Mouse (Mus musculus): ENCODE data around the gene Lrig1. TPM values are rescaled to one million over a fixed set of nuclear protein-coding genes. Genes with fewer than 3 reads are reported as not detected.

Gene Lrig1
- total and polyA plus RNA-seq, 3 experiments: 0.58 to 0.75 TPM; not detected in 1

DNA sequence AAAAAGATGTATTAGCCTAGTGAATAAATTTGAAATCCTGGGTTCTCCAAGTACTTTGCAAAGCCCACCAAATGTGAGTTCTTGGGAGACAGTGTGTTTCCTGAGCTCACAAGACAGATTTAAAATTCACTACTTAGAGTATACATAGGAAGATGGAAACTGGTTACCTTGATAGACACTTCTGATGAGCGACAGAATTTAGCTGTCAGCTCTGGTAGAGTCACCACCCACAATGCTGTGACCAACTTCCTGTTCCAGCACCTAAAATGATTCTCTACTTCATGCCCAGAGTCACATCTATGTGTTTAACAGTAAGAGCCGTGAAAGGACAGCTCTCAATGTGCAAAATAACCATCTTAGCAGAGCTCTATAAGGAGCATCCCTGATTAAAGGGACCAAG lies 27.5 kb downstream of the Lrig1 start:
- TF ChIP-seq POLR2AphosphoS2 (IDR thresholded peaks at IDR 0.05; ENCODE audit: low read length) (no peak), MAX (IDR thresholded peaks at IDR 0.05; ENCODE audit: low read length) (no peak), RAD21 (IDR thresholded peaks at IDR 0.05; ENCODE audit: low read depth, low read length) (no peak), GATA1 (IDR thresholded peaks at IDR 0.05; ENCODE audit: low read depth, low read length) (no peak), KAT2A (conservative IDR thresholded peaks at IDR 0.05; ENCODE audit: low read depth, low read length) (no peak), NRF1 (IDR thresholded peaks at IDR 0.05; ENCODE audit: insufficient read depth, low read depth, low read length, poor library complexity, severe bottlenecking) (no peak), ZKSCAN1 (IDR thresholded peaks at IDR 0.05; ENCODE audit: low read depth, low read length) (no peak), MAFK (IDR thresholded peaks at IDR 0.05; ENCODE audit: borderline replicate concordance, low read depth, low read length) (no peak), GABPA (IDR thresholded peaks at IDR 0.05; ENCODE audit: low read depth, low read length) (no peak), ETS1 (IDR thresholded peaks at IDR 0.05; ENCODE audit: low read depth, low read length) (no peak), HCFC1 (IDR thresholded peaks at IDR 0.05; ENCODE audit: low read depth, low read length) (no peak), SMC3 (IDR thresholded peaks at IDR 0.05; ENCODE audit: low read depth, low read length) (no peak), ELF1 (IDR thresholded peaks at IDR 0.05; ENCODE audit: low read depth, low read length) (no peak), TAL1 (IDR thresholded peaks at IDR 0.05; ENCODE audit: low read length) (no peak)
- no peaks in the 10 kb centered on the region for H3K79me2 ChIP-seq (ENCODE audit: control insufficient read depth, insufficient read depth, low read length, poor library complexity)

GRCm38 (mm10) chr6:94669370-94669769 lies 30.6 kb downstream of the Lrig1 start:
- Histone ChIP-seq H3K27me3 (ENCODE audit: control insufficient read depth in 1 of 2, insufficient read depth in 2 of 2, low read length in 2 of 2) (no peaks in the 10 kb centered on the region; a peak in 1 of 4 replicates), H3K27ac (ENCODE audit: control insufficient read depth, low read depth, low read length) (no peak overlapping the region), H3K9me3 (replicated peaks; ENCODE audit: insufficient read depth, low read length) (no peaks in the 10 kb centered on the region), H3K36me3 (ENCODE audit: control insufficient read depth in 1 of 2, insufficient read depth in 2 of 2, low read length in 2 of 2) (no peaks in the 10 kb centered on the region), H3K4me3 (ENCODE audit: control insufficient read depth in 1 of 2, insufficient read depth in 1 of 2, low read depth in 2 of 2, low read length in 2 of 2) (no peak overlapping the region), H3K4me1 (ENCODE audit: control insufficient read depth in 1 of 2, insufficient read depth in 2 of 2, low read length in 2 of 2) (no peaks in the 10 kb centered on the region), H3K79me2 (ENCODE audit: control insufficient read depth, insufficient read depth, low read length, poor library complexity) (no peaks in the 10 kb centered on the region), H3K9ac (ENCODE audit: control insufficient read depth, low read depth, low read length, poor library complexity, severe bottlenecking) (no peak overlapping the region)
- TF ChIP-seq SMC3 (IDR thresholded peaks at IDR 0.05; ENCODE audit: low read depth, low read length): no peak
- no peak for TF ChIP-seq CHD2 (IDR thresholded peaks at IDR 0.05; ENCODE audit: low read length)
- no peak for TF ChIP-seq EP300 (IDR thresholded peaks at IDR 0.05; ENCODE audit: low read depth in 1 of 2, low read length in 2 of 2)
- no peak for TF ChIP-seq MXI1 (IDR thresholded peaks at IDR 0.05; ENCODE audit: low read depth, low read length)
- TF ChIP-seq ZKSCAN1 (IDR thresholded peaks at IDR 0.05; ENCODE audit: low read depth, low read length): no peak
- TF ChIP-seq TCF12 (IDR thresholded peaks at IDR 0.05; ENCODE audit: low read depth, low read length): no peak
- no peak for TF ChIP-seq ELF1 (IDR thresholded peaks at IDR 0.05; ENCODE audit: low read depth, low read length)
- TF ChIP-seq MEF2A (IDR thresholded peaks at IDR 0.05; ENCODE audit: extremely low read depth, insufficient replicate concordance, low read depth, low read length, poor library complexity, severe bottlenecking): no peak
- TF ChIP-seq MYC (IDR thresholded peaks at IDR 0.05; ENCODE audit: low read depth, low read length): no peak
- TF ChIP-seq RAD21 (IDR thresholded peaks at IDR 0.05; ENCODE audit: low read depth, low read length): no peak
- TF ChIP-seq TAL1 (IDR thresholded peaks at IDR 0.05; ENCODE audit: low read length): no peak
- no peak for TF ChIP-seq GABPA (IDR thresholded peaks at IDR 0.05; ENCODE audit: low read depth, low read length)
- TF ChIP-seq MAX (IDR thresholded peaks at IDR 0.05; ENCODE audit: low read length): no peak
- no peak for TF ChIP-seq SIN3A (IDR thresholded peaks at IDR 0.05; ENCODE audit: low read length)
- TF ChIP-seq E2F4 (IDR thresholded peaks at IDR 0.05; ENCODE audit: borderline replicate concordance, low read depth, low read length): no peak
- no peak for TF ChIP-seq UBTF (IDR thresholded peaks at IDR 0.05; ENCODE audit: borderline replicate concordance, insufficient read depth, low read depth, low read length)
- TF ChIP-seq NELFE (IDR thresholded peaks at IDR 0.05; ENCODE audit: low read depth, low read length): no peak
- no peak for TF ChIP-seq HCFC1 (IDR thresholded peaks at IDR 0.05; ENCODE audit: low read depth, low read length)
- no peak for DNase-seq (ENCODE audit: low read depth, low spot score)

More for the DNA sequence above, 27.5 kb downstream of the Lrig1 start:
- Histone ChIP-seq H3K9ac (ENCODE audit: control insufficient read depth, low read depth, low read length, poor library complexity, severe bottlenecking) (no peak overlapping the region), H3K27me3 (ENCODE audit: control insufficient read depth in 1 of 2, insufficient read depth in 2 of 2, low read length in 2 of 2) (no peaks in the 10 kb centered on the region; a peak in 2 of 4 replicates), H3K27ac (ENCODE audit: control insufficient read depth, low read depth, low read length) (no peak overlapping the region), H3K36me3 (ENCODE audit: control insufficient read depth in 1 of 2, insufficient read depth in 2 of 2, low read length in 2 of 2) (no peaks in the 10 kb centered on the region), H3K4me1 (ENCODE audit: control insufficient read depth in 1 of 2, insufficient read depth in 2 of 2, low read length in 2 of 2) (no peaks in the 10 kb centered on the region), H3K4me3 (ENCODE audit: control insufficient read depth in 1 of 2, insufficient read depth in 1 of 2, low read depth in 2 of 2, low read length in 2 of 2) (no peak overlapping the region), H3K9me3 (replicated peaks; ENCODE audit: insufficient read depth, low read length) (no peaks in the 10 kb centered on the region)
- no peak for DNase-seq (ENCODE audit: low read depth, low spot score)
